21 mouse cellular contexts compared by ENCODE assay signal in genomic region chr15:64445076-64445475, GRCm38 (mm10).
DNase-seq lines count a peak whose midpoint lies in the region; ATAC-seq and TF ChIP-seq lines count a peak whose summit lies in the region.
"Had no signal": no experiment of that assay in that cellular context is flagged by ENCODE, and none has a peak within 500 bp of the region (broad histone marks: within the 10 kb centered on the region; RNA-seq: fewer than 3 reads in every experiment).

No protein-coding gene starts in this region.

- peak; percentile 18 for DNase-seq in hindbrain, postnatal 0 days (ENCODE audit: low spot score)
- DNase-seq in hindbrain, embryonic 11.5 days (ENCODE audit: low spot score) = no peak
- DNase-seq in midbrain, embryonic 14.5 days = peak; percentile 32
- peak; percentile 20 for DNase-seq in brain, embryonic 18.5 days (ENCODE audit: low read depth, low spot score)
- no peak for DNase-seq in frontal cortex, postnatal 25 days (ENCODE audit: low spot score in 2 of 2)
- no peak for DNase-seq in left cerebral cortex, adult 9 months (ENCODE audit: low spot score in 2 of 2)
- DNase-seq: adrenal gland, adult 2 months; B cell, adult 2 months; cerebellum, adult 9-11 months; embryo, embryonic 11 days; gastrocnemius, adult 2 months; liver, postnatal 0 days; lung, postnatal 36 days; thymus, adult 18-20 months had no signal

- H3K4me2 ChIP-seq in hindbrain, postnatal 0 days (ENCODE audit: low read depth, low read length) = no peak overlapping the region
- H3K4me2 ChIP-seq in hindbrain, embryonic 11.5 days (replicated peaks; ENCODE audit: low read depth, low read length) = no peak overlapping the region
- no peak overlapping the region for H3K4me2 ChIP-seq in midbrain, embryonic 14.5 days (ENCODE audit: low read length)
- H3K4me2 ChIP-seq in midbrain, embryonic 16.5 days (ENCODE audit: low read length) = no peak overlapping the region
- H3K4me2 ChIP-seq: heart, embryonic 13.5 days; hindbrain, embryonic 14.5 days; intestine, embryonic 15.5 days; limb, embryonic 15.5 days; neural tube, embryonic 13.5 days; stomach, embryonic 15.5 days had no signal

- H3K4me3 ChIP-seq in hindbrain, postnatal 0 days (ENCODE audit: low read length) = no peak overlapping the region
- H3K4me3 ChIP-seq in hindbrain, embryonic 11.5 days (ENCODE audit: low read depth, low read length) = no peak overlapping the region
- H3K4me3 ChIP-seq in midbrain, embryonic 14.5 days (replicated peaks; ENCODE audit: low read depth, low read length) = no peak overlapping the region
- no peak overlapping the region for H3K4me3 ChIP-seq in midbrain, embryonic 16.5 days (ENCODE audit: low read depth, low read length)
- H3K4me3 ChIP-seq: gastrocnemius, adult 2 months; heart, embryonic 13.5 days; intestine, embryonic 15.5 days; limb, embryonic 15.5 days; neural tube, embryonic 13.5 days; stomach, embryonic 15.5 days had no signal

- no peak overlapping the region for H3K27ac ChIP-seq in hindbrain, postnatal 0 days
- H3K27ac ChIP-seq in hindbrain, embryonic 11.5 days (ENCODE audit: low read depth, low read length) = no peak overlapping the region
- H3K27ac ChIP-seq in midbrain, embryonic 14.5 days (replicated peaks; ENCODE audit: low read depth, low read length) = no peak overlapping the region
- H3K27ac ChIP-seq in midbrain, embryonic 16.5 days (ENCODE audit: low read length) = no peak overlapping the region
- H3K27ac ChIP-seq: gastrocnemius, adult 2 months; heart, embryonic 13.5 days; hindbrain, embryonic 14.5 days; intestine, embryonic 15.5 days; limb, embryonic 15.5 days; neural tube, embryonic 13.5 days; stomach, embryonic 15.5 days had no signal

- no peaks in the 10 kb centered on the region for H3K27me3 ChIP-seq in hindbrain, postnatal 0 days (ENCODE audit: insufficient read depth, low read length)
- no peaks in the 10 kb centered on the region for H3K27me3 ChIP-seq in hindbrain, embryonic 11.5 days (ENCODE audit: control insufficient read depth, insufficient read depth, low read length)
- H3K27me3 ChIP-seq in midbrain, embryonic 14.5 days (ENCODE audit: control insufficient read depth, insufficient read depth, low read length) = no peaks in the 10 kb centered on the region
- H3K27me3 ChIP-seq in midbrain, embryonic 16.5 days (ENCODE audit: control insufficient read depth, insufficient read depth, low read depth, low read length) = no peaks in the 10 kb centered on the region
- H3K27me3 ChIP-seq: heart, embryonic 13.5 days; intestine, embryonic 15.5 days; limb, embryonic 15.5 days; neural tube, embryonic 13.5 days; stomach, embryonic 15.5 days had no signal

- no peak for ATAC-seq in hindbrain, postnatal 0 days
- no peak for ATAC-seq in hindbrain, embryonic 11.5 days (ENCODE audit: low FRiP score)
- ATAC-seq in midbrain, embryonic 14.5 days (ENCODE audit: low FRiP score, low TSS enrichment) = no peak
- ATAC-seq in midbrain, embryonic 16.5 days = no peak
- ATAC-seq: intestine, embryonic 15.5 days; liver, postnatal 0 days had no signal

- peaks cover 7% of the 10 kb centered on the region; the same call in 1 of the 2 replicates for H3K4me1 ChIP-seq in hindbrain, postnatal 0 days (ENCODE audit: insufficient read depth, low read length)
- no peaks in the 10 kb centered on the region for H3K4me1 ChIP-seq in hindbrain, embryonic 11.5 days (replicated peaks; ENCODE audit: control insufficient read depth, insufficient read depth, low read length)
- no peaks in the 10 kb centered on the region for H3K4me1 ChIP-seq in midbrain, embryonic 14.5 days (ENCODE audit: control insufficient read depth, insufficient read depth, low read length)
- no peaks in the 10 kb centered on the region for H3K4me1 ChIP-seq in midbrain, embryonic 16.5 days (ENCODE audit: control insufficient read depth, insufficient read depth, low read length)
- H3K4me1 ChIP-seq: heart, embryonic 13.5 days; intestine, embryonic 15.5 days; limb, embryonic 15.5 days; neural tube, embryonic 13.5 days; stomach, embryonic 15.5 days had no signal

- 67% methylated on average over 4 of the region's 4 CpGs for WGBS in hindbrain, postnatal 0 days
- WGBS in hindbrain, embryonic 11.5 days = 75% methylated on average over 4 of the region's 4 CpGs
- WGBS in midbrain, embryonic 14.5 days = 82% methylated on average over 4 of the region's 4 CpGs
- 75% methylated on average over 4 of the region's 4 CpGs for WGBS in midbrain, embryonic 16.5 days

- H3K9me3 ChIP-seq in hindbrain, postnatal 0 days (ENCODE audit: low read length) = no peaks in the 10 kb centered on the region
- no peaks in the 10 kb centered on the region for H3K9me3 ChIP-seq in hindbrain, embryonic 11.5 days (ENCODE audit: control insufficient read depth, low read length)
- no peaks in the 10 kb centered on the region for H3K9me3 ChIP-seq in midbrain, embryonic 14.5 days (ENCODE audit: control insufficient read depth, low read length)
- no peaks in the 10 kb centered on the region for H3K9me3 ChIP-seq in midbrain, embryonic 16.5 days (replicated peaks; ENCODE audit: control insufficient read depth, low read length, poor library complexity, severe bottlenecking)
- H3K9me3 ChIP-seq: heart, embryonic 13.5 days; intestine, embryonic 15.5 days; limb, embryonic 15.5 days; neural tube, embryonic 13.5 days; stomach, embryonic 15.5 days had no signal

- TF ChIP-seq CTCF in hindbrain, postnatal 0 days (IDR thresholded peaks at IDR 0.05; ENCODE audit: low read depth) = no peak

- no peak overlapping the region for H3K9ac ChIP-seq in hindbrain, postnatal 0 days (replicated peaks; ENCODE audit: low read length)
- H3K9ac ChIP-seq in hindbrain, embryonic 11.5 days (ENCODE audit: low read depth, low read length) = no peak overlapping the region
- no peak overlapping the region for H3K9ac ChIP-seq in midbrain, embryonic 14.5 days (replicated peaks; ENCODE audit: low read length)
- no peak overlapping the region for H3K9ac ChIP-seq in midbrain, embryonic 16.5 days (ENCODE audit: low read depth, low read length)
- H3K9ac ChIP-seq: heart, embryonic 13.5 days; hindbrain, embryonic 14.5 days; intestine, embryonic 15.5 days; limb, embryonic 15.5 days; liver, postnatal 0 days; neural tube, embryonic 13.5 days; stomach, embryonic 15.5 days had no signal

- H3K36me3 ChIP-seq in hindbrain, postnatal 0 days (ENCODE audit: insufficient read depth, low read length) = no peaks in the 10 kb centered on the region
- no peaks in the 10 kb centered on the region for H3K36me3 ChIP-seq in hindbrain, embryonic 11.5 days (ENCODE audit: control insufficient read depth, insufficient read depth, low read length)
- no peaks in the 10 kb centered on the region for H3K36me3 ChIP-seq in midbrain, embryonic 14.5 days (ENCODE audit: control insufficient read depth, insufficient read depth, low read length)
- H3K36me3 ChIP-seq in midbrain, embryonic 16.5 days (ENCODE audit: control insufficient read depth, insufficient read depth, low read length) = no peaks in the 10 kb centered on the region
- H3K36me3 ChIP-seq: heart, embryonic 13.5 days; intestine, embryonic 15.5 days; limb, embryonic 15.5 days; neural tube, embryonic 13.5 days; stomach, embryonic 15.5 days had no signal

Comparison
In these comparisons a context has a peak if more than half of its experiments do, and no peak if none do; other contexts are left out.
1. DNase-seq: peak in hindbrain, postnatal 0 days (single experiment), midbrain, embryonic 14.5 days (single experiment) and brain, embryonic 18.5 days (single experiment); none in hindbrain, embryonic 11.5 days (single experiment), frontal cortex, postnatal 25 days (0 of 2) and left cerebral cortex, adult 9 months (0 of 2).